Mouse (Mus musculus): ENCODE measurements around the gene Adipor2.
"Not testable (repeated sequence)": the region's sequence is repeated elsewhere in the genome, so short reads cannot be mapped to it uniquely, and the experiment has no call there.

The Adipor2 gene

DNA sequence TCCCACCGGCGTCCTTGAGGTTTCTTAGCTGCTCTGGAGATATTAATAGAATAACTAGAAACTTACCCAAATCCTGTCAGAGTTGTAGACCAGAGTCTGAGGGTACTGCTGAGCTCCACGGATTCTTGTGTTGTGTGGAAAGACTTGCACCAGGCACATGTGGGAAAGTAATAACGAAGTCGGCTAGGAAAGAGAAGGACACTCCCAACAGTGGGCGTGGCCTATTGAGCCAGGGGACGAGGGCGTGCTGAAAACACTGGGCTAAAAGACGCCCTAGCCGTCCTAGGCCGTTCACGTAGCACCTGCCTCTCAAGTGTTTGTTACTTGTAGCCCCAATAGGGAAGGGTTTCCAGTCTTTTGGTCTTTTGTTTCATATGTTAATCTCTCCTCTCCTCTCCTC, at the start of gene Adipor2:
Gene Adipor2 (minus strand): TSS at position 351 of the 400 bp plus-strand sequence.
- no peak for DNase-seq (ENCODE audit: low read depth, low spot score)

DNA sequence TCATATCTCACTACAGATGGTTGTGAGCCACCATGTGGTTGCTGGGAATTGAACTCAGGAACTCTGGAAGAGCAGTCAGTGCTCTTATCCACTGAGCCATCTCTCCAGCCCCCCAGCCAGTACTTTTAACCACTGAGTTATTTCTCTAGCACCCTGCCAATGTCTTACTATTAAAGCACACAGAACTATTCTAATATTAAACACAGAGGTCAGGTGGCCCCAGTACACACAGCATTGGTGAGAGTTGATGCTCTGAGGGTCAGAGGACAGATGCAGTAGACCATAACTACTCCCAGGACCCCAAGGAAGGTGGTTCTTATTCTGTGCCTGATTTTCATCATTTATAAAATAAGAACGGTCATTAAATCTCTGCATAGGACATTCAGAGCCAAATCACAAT, 48.7 kb upstream of the Adipor2 start:
- DNase-seq (ENCODE audit: low read depth, low spot score) = no peak

DNA sequence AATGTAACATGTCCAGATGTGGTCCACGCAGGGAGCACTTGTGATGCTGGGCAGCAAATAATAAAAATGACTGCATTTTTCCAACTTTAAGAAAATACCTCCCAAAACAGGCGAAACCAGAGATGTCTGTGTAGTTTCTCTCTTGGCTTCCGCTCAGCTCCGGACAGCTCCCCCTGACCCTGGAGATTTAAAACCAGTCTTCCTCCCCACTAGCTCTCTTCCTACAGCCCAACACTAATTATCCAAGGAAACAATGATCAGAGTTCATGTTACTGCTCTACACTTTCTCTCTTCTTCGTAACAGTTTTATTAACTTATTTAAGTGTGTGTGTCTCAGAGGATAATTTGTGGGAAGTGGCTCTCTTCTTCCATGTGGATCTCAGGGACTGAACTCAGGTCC, 42.9 kb upstream of the Adipor2 start:
- DNase-seq (ENCODE audit: low read depth, low spot score) = no peak

DNA sequence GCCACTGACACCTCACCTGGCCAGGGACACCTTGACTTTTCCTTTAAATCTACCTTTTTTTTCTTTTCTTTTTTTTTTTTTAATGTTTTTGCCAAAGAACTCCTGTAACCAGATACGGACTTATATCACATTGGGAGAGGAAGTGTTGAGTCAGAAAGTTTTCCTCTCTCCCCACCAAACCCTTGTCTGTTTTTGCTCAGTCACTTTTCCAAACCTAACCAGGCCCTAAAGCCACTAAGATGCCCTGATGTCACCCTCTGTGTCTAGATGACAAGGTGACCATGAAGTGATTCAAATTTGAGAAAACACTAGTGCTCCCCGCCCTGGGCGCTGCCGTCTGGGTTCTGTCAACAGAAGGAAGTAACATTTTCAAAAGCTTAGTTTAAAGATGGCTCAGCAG, 41.5 kb upstream of the Adipor2 start:
- no peak for DNase-seq (ENCODE audit: low read depth, low spot score)

DNA sequence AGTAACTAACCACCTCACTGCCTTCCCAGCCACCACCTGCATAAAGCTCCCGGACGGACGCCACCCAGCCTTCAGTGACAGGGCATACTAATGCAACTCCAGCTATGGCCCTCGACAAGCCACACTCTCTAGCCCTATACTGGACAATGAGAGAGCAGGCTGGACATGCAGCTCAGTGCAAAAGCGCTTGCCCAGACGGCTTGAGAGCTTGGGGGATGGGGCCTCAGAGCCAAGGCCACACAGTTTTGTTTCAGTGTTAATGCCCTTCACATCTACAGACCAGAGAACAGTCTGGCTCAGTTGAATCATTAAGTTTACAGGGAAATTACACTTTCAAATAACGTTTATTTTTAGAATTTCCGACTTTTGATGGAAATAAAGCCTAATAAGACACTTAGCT, 40.7 kb upstream of the Adipor2 start:
- no peak for DNase-seq (ENCODE audit: low read depth, low spot score)

DNA sequence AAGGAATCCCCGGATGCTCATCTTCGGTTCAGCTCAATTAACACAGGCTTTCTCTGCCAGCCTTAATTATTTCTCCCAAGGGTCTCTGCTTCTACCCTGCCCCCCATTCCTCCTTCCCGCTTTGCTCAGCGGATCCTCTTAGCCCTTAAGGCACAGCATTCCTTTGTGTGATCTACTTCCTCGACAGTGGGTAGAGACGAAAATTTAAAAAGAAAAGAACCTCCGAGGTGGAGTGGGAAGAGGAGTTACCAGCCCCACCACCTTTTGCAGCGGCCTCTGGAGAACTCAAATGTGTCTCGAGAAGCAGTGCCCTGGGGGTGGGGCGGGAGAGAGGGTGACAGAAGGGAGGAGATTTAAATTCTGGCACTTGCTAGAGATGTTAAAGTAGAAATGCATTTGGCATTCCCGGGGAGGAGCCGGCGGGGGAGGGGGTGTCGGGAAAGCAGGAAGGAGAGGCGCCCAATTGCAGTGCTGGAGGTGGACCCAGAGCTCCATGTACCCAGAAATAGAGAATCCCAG, 34.5 kb upstream of the Adipor2 start:
- peak; percentile 82 for DNase-seq (ENCODE audit: low read depth, low spot score)

DNA sequence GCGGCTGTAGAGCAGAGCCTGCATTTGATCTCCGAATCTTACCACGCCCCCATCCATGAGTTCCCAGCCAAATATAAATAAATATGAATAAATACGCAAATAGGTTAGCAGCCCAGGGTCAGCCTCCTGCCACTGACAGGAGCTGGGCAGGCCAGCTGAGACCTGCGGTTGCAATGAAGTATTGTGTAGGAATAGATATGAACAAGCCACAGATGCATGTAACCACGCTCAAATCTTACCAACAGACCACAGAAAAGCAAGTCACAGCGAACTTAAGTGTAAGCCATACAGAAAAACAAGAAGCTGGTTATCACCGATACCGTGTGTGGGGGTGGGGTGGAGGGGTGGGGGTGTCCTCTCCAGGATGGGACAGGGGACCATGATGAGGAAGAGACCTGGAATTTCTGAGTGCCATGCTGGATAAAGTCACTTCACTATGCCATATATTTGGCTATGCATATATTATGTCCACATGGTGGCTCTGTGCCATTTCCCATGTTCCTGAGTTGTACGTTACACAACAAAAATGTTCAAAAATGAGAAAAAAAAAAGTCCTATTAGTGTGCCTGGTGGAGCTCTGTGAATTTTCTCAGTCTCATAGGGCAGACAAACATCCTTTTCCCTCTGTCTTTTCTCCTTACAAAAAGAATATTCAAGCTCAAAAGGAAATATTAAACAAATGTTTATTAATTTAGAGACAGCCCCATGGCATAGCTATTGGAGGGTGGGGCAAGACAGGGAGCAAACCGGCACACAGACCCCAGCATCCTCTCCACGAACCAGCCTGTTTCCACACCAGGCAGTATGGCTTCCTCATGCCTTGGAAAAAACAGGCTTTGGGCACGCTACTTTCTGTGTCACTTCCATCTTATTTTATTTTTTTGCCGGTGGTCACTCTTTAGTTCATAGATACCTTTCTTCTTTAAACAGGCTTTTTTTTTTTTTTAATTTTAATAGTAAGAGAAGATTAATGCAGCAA, 33.8 kb upstream of the Adipor2 start:
- no peak for DNase-seq (ENCODE audit: low read depth, low spot score)

DNA sequence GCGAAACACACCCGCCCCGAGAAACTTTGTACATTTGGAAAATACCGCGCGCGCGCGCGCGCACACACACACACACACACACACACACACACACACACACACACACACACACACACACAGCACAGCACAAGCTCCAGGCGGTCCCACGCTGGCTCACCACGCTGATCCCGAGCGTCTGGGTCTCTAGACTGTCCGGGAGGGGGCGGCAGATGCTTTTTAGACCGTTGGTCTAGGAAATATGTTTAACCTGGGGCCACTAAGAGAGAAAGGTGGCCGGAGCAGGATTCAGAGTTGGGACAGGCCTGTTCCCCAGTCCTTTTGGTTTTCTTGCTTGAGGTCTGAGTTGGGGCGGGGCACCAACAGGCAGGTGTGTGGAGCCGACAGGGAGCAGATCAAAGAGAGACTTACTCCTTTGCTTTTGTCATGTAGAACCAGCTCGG, 31.6 kb upstream of the Adipor2 start:
- no peak for DNase-seq (ENCODE audit: low read depth, low spot score)

DNA sequence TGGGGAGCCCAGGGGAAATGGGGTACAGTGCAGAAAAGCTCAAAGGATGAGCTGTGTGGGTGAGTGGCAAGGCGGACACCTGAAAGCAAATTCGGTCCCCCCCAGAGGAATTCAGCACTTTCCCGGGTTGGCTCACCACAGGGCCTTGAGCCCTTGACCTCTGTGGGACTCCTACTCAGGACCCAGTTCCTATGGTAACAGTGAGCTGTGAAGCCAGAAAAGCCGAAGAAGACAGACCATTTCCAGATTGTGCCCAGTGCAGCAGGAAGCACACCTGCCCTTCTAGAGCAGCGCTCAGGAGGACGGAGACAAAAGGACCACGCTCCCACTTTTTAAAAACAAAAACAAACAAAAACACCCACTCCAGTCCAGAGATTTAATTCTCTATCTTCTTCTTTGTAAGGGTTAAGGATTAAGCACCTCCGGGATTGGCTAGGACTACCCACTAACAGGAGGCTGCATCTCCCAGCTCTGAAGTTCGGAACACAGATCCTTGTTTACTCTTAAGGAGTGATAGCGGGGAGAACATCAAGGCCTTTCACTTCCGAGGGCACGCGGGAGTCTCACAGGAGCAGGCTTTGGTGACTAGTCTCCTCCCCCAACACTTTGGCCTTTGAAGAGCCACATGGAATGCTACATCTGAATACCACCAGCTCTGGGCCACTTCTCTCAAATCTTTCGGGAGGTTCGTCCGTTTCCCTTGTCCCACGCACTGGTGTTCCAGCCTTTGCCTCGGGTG, 31.0 kb upstream of the Adipor2 start:
- DNase-seq (ENCODE audit: low read depth, low spot score) = no peak

DNA sequence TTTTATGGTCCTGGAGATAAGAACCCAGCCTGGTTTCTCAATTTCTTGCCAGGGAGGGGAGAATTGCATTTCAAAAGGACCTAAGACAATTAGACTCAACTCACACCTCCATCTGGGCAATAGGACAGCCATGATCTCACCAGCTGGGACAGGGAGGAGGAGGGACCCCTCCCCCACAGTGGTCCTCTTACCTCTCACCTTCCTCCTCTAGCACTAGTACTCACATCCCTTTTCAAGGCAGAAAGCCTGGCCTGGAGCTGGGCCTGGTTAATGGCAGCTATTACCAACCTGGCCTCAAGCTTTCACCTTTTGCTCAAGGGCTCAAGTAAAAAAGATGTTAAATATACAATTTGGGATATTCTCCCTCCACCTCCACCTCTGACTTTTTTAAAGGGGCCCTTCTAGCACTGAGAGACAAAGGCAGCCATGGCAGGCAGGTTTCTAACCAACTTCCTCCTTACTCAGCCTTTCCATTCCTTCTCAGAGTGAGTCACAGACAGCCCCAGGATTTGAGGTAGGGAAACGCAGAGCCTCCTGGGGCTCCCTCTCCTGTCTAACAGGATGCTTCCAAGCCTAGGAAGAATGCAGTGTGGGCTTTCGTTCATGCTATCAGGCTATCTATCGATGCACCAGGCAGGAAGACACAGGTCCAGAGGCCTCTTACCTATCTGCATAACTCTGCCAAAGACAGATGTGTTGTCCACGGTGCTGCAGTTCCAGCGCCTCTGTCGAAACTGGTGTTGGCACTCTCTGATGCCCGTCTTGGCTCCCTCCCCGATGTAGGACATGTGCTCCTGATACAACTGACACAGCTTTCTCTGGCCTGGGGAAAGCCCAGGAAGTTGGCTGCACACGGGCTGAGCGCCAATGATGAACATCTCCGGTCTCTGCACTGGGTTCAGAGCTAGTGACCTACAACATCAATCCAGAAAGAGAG, 28.4 kb upstream of the Adipor2 start:
- DNase-seq (ENCODE audit: low read depth, low spot score) = no peak

DNA sequence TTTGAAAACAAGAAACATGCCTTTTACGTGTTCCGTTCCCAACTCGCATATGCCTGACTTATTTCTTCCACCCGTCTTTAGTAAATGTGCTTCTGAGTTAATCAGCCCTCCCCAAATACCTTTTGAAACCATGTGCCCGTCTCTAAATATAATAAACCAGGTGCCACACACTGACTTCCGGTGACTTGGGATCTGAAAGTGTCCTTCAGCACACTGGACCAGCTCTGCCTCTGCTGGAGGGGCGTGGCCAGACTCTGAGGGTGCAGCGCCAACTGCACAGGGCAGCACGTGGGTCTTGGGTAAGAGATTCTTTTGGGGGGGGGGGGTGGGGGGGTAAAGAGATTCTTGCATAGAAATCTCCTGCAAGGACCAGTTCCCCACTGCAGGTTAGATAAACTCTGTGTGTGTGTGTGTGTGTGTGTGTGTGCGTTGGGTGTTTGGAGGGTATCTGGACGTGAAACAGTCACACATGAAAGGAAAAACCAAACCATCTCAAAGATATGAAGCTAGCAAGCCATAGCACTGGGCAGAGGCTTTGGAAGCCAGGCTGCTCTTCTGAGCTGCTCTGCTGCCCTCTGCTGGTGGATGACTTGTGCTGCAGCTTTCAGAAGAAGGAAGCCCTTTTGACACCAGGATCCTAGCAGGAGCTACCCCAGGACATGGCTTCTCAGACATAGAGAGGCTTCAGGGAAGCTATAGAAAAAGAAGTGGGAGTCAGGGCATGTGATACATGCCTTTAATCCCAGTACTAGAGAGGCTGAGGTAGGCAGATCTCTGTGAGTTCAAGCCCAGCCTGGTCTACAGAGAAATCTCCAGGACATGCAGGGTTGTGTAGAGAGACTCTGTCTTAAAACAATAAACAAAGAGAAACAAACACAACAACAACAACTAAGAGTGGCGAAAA, 26.5 kb upstream of the Adipor2 start:
- peak; percentile 68 for DNase-seq (ENCODE audit: low read depth, low spot score)

DNA sequence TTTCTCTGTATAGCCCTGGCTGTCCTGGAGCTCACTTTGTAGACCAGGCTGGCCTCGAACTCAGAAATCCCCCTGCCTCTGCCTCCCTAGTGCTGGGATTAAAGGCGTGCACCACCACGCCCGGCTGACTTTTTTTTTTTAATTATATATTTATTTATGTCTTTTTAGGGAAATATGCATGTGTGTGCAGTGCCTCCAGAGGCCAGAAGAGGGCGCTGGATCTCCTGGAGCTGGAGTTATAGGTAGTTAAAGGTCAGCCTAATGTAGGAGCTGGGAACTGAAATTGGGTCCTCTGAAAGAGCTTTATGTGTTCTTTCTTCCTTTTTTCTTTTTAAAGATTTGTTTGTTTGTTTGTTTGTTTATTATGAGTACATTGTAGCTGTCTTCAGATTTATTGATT, 25.2 kb upstream of the Adipor2 start:
- not testable (repeated sequence) for DNase-seq (ENCODE audit: low read depth, low spot score)

DNA sequence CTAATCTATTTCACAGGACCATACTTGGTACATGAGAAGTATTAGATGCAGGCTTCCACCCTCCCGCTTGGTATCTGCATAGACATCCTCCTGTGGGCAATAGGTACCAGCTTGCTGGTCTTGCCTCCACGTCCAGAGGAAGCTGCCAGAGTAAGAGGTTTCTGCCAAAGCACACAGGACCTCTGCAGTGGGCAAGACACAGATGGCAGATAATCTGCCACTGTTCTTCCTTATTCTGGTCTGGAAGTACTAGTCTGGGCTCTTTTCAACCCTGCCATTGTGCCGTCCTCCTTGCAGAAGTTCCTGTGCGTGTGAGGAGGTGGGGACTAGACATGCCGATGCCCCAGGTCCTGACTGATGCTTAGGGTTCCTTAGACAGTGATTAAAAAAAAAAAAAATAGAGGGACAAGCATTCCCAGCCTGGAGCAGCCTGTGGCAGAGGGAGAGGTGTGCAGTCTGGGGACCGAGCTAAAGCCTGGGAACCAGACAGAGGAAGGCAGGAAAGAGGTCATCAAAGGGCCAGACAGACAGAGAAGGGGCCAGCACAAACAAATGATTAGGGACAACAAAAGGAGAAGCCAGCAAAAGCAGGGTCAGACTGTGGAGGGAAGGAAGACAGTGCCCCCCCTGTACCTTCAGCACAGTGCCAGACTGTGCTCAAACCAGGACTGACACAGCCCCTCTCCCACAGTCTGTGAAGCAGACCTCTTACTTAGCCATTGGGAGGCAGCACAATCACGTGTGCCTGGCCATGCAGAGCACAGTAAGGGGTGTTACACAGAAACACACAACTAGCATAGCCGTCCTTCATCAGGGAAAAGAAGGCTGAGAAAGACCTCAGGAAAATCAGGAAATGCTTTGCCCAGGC, 20.6 kb upstream of the Adipor2 start:
- no peak for DNase-seq (ENCODE audit: low read depth, low spot score)

DNA sequence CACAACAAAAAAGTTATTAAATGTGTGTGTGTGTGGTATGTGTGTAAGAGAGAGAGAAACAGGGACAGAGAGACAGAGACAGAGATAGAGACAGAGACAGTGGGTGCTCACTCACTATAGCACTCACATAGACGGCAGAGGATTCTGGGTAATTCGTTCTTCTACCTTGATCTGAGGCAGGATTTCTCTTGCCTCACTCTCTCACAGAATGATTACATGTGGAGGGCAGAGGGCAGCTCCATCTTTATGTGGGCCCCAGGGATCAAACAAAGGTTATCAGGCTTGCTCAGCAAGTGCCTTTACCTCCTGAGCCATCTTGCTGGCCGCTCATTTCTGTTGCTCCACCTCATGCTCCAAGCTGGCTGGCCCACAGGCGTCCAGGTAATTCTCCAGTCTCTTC, 16.9 kb upstream of the Adipor2 start:
- DNase-seq (ENCODE audit: low read depth, low spot score) = no peak

DNA sequence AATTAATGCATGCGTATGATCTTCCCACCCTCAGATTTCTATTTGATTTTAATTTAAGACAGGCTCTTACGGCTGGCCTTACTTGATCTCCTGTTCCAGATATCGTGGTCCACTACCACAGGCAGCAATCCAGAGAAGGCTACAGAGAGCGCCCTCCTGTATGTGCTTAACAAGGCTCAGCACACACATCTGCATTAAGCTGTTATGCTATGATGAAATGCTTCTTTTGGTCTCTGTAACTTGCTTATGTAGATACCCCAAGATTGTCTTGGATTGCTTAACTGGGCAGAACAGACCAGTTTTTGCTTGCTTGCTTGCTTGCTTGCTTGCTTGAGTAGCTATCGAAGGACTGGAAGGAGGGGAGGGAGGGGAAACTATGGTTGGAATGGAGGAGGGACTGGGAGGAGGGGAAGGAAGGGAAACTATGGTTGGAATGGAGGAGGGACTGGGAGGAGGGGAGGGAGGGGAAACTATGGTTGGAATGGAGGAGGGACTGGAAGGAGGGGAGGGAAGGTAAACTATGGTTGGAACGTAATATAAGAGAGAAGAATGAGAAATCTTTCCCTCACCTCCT, 14.3 kb upstream of the Adipor2 start:
- no peak for DNase-seq (ENCODE audit: low read depth, low spot score)

DNA sequence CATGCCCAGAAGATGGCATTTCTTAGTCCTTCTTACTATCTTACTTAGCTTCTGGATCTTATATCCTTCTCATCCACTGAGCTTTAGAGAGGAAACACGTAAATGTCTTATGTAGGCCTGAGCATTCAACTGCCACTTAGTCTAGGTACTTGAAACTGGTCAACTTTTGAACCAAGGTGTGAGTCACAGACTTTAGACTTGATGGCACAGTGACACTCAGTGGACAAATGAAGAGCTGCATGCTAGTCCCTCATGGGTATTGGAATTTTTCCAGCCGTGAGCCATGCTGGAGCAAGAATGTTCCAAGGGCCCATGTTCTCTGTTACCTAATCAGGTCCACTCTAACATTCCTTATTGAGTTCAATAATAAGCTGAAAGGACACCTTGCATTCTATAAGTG, 13.0 kb upstream of the Adipor2 start:
- no peak for DNase-seq (ENCODE audit: low read depth, low spot score)

DNA sequence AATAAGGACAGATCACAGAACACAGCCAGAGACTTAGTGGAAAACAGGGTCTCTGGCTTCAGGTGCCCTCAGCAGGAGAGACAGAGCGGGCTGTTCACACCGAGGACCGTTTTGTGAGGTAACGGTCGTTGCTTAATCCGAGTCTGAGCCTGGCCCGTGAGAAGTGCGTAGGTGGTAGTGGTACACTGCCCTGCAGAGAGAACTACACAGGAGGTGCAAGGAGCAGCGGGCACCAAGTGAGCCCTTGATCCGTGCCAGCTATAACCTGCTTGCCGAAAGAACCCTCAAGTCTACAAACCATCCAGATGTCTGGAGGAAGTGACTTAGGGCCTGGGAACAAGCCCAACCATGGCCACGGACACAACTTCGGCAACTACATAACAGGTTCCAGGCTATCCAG, 11.8 kb upstream of the Adipor2 start:
- no peak for DNase-seq (ENCODE audit: low read depth, low spot score)

DNA sequence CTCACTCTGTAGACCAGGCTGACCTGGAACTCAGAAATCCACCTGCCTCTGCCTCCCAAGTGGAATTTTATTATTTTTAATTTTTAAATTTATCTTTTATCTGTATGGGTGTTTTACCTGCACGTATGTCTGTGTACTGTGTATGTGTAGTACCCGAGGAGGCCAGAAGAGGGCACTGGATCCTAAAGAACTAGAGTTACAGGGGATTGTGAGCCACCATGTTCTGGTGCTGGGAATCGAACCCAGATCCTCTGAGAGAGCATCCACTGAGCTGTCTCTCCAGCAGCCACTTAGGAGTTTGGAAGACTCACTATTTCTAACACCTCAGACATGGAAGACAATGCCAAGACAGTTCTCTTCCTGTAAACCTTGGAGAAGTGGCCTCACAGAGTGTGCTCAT, 11.1 kb upstream of the Adipor2 start:
- DNase-seq (ENCODE audit: low read depth, low spot score) = no peak

DNA sequence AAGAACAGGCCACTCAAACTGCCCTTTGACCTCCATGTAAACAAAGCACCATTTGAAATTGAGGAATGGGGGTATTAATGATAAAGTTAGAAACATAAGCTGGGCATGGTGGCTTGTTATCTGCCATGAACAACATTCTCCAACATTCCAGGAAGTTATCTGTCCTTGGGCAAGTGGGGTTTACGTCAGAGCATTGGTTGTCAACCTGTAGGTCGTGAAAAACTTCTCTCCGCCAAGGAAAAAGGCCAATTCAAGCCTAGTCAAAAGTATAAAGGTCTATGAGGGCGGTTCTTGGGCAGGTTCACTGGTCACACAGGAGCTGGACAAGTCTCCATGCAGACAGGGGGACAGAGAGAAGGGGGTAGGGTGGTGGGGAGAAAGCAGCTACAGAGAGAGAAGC, 3.5 kb upstream of the Adipor2 start:
- DNase-seq (ENCODE audit: low read depth, low spot score) = no peak
